Mouse (Mus musculus) stomach, postnatal 0 days (tissue): ENCODE measurements around the gene Peak1. TPM values are rescaled to one million over a fixed set of nuclear protein-coding genes. Genes with fewer than 3 reads are reported as not detected.

Experiments used
- ATAC-seq: fragments of 200-750 bp; cut with Nextera tagmentation; 2 replicates; pipeline ENCODE4 v1.8.0; 2017; ENCODE audit not compliant: low FRiP score, low TSS enrichment
- DNase-seq: peaks from one replicate; pipeline ENCODE4 v3.0.0-alpha.2; 2016; ENCODE audit warnings: low spot score
- H3K27ac ChIP-seq: fragments of 300-500 bp; sonication (generic); replicated peaks from 2 replicates; pipeline ENCODE4 v1.5.1; 2014; ENCODE audit warnings: mild to moderate bottlenecking, control low read depth
- H3K27me3 ChIP-seq: fragments of 300-500 bp; sonication (generic); 2 replicates; pipeline ENCODE4 v1.6.1; 2014; ENCODE audit warnings: low read length; ENCODE audit not compliant: control insufficient read depth, insufficient read depth
- H3K36me3 ChIP-seq: fragments of 300-500 bp; sonication (generic); 2 replicates; pipeline ENCODE4 v1.6.1; 2014; ENCODE audit warnings: low read length, mixed read lengths; ENCODE audit not compliant: control insufficient read depth, insufficient read depth
- H3K4me1 ChIP-seq: fragments of 300-500 bp; sonication (generic); replicated peaks from 2 replicates; pipeline ENCODE4 v1.6.1; 2014; ENCODE audit warnings: antibody characterized with exemption; ENCODE audit not compliant: control insufficient read depth, insufficient read depth
- H3K4me2 ChIP-seq: fragments of 300-500 bp; sonication (generic); replicated peaks from 2 replicates; pipeline ENCODE4 v1.6.1; 2014; ENCODE audit warnings: low read depth, mild to moderate bottlenecking, control low read depth, moderate library complexity
- H3K4me3 ChIP-seq: fragments of 300-500 bp; sonication (generic); 2 replicates; pipeline ENCODE4 v1.5.1; 2014; ENCODE audit warnings: low read depth, low read length, control low read depth
- H3K9ac ChIP-seq: fragments of 300-500 bp; sonication (generic); 2 replicates; pipeline ENCODE4 v1.6.1; 2014; ENCODE audit warnings: mild to moderate bottlenecking, low read length, control low read depth, mixed read lengths
- H3K9me3 ChIP-seq: fragments of 300-500 bp; sonication (generic); 2 replicates; pipeline ENCODE4 v1.6.1; 2016; ENCODE audit warnings: low read length; ENCODE audit not compliant: control insufficient read depth
- CTCF ChIP-seq: IDR thresholded peaks from 2 replicates; pipeline ENCODE4 v1.5.1; 2016; ENCODE audit warnings: antibody characterized with exemption, low read depth, mild to moderate bottlenecking, moderate library complexity
- EP300 ChIP-seq: optimal IDR thresholded peaks from 2 replicates; pipeline ENCODE3; 2016; ENCODE audit warnings: antibody characterized with exemption
- WGBS: fragments of 180-500 bp; shearing (Covaris S2); extraction: QIAGEN DNeasy Blood & Tissue Kit; methylation state at CpG from one replicate; pipeline ENCODE4 v1.1.7; 2014; 5-methylcytosine and 5-hydroxymethylcytosine counted together
- polyA plus RNA-seq: library from polyadenylated mRNA; unstranded; fragments of >200 nt; fragmentation: Nextera tagmentation; extraction: Ambion mirVana; gene quantifications from 2 replicates; pipeline ENCODE4 v1.2.1, GENCODE M21; 2015

The Peak1 gene
- polyA plus RNA-seq, 1 experiment from 2014 or later = 4.5 TPM

DNA sequence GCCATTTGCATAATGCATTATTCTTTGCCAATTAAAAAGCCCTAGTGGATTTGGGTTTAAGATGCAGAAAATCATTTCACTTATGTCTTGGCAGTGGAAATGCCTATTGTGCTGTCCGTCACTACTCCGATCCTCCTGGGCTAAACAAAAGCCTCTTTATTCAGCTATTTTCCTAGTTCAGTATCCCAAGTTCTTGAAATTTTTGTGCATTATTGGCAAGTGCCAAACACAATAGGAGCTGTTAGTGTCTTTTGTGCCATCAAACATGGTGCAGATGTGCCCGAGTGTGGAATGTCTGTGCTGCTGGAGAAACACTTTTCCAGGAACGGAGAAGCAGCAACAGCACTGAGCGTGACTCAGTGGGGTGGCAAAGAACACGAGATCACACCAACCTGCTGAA lies 250.2 kb downstream of the Peak1 start:
- Histone ChIP-seq H3K27ac (no peak overlapping the region), H3K4me1 (no peaks in the 10 kb centered on the region), H3K36me3 (no peaks in the 10 kb centered on the region), H3K4me3 (no peak overlapping the region), H3K27me3 (no peaks in the 10 kb centered on the region), H3K4me2 (no peak overlapping the region), H3K9me3 (no peaks in the 10 kb centered on the region), H3K9ac (no peak overlapping the region)
- TF ChIP-seq EP300 = no peak
- TF ChIP-seq CTCF = no peak
- DNase-seq (no peak), ATAC-seq (no peak)
- 68% methylated on average over 6 of the region's 6 CpGs for WGBS

DNA sequence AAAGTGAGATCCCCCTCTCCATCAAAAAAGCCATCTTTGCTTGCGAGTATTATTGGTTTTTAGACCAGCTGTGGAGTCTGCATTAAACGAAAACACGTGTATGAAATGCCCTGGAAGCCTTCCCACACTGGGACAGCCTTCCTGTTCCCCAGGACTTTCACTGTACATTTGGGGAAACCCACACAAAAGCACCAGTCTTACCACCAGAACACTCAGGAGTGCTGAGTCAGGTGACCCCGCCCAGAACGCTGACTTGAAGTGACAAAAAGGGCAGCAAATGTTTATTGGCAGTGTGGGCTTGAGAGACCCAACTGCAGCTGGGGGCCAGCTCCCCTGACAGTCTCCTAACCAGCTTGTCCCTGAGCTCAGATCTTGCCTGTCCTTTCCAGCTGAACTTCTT lies 251.7 kb downstream of the Peak1 start:
- no peaks in the 10 kb centered on the region for H3K9me3 ChIP-seq
- no peak for ATAC-seq
- no peaks in the 10 kb centered on the region for H3K4me1 ChIP-seq
- 34% methylated on average over 5 of the region's 5 CpGs for WGBS
- no peaks in the 10 kb centered on the region for H3K27me3 ChIP-seq
- no peak for DNase-seq
- no peak overlapping the region for H3K4me3 ChIP-seq
- H3K27ac ChIP-seq = no peak overlapping the region
- H3K9ac ChIP-seq = no peak overlapping the region
- TF ChIP-seq EP300 = no peak
- TF ChIP-seq CTCF = no peak
- H3K4me2 ChIP-seq = no peak overlapping the region
- no peaks in the 10 kb centered on the region for H3K36me3 ChIP-seq

DNA sequence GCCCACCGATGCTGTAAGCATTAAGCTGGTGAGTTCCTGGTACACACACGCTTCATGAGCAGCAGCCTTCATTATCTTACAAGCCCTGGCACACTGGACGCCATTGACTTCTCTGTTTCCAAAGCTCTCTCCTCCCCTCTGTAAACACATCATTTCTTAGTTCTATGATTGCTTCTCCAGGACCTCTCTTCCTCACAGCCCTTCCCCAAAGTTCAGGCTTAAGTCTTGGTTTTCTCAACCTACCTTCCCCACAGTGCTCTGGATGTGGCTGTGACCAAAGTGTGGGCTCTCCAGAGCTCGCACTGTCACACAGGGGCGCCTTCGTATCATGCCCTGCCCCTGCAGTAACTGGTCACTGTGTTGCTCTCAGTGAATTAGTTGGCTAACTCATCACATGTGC lies 252.5 kb downstream of the Peak1 start, which contains the start of gene Tspan3:
Tspan3 (minus strand) TSS at position 101 of the 400 bp plus-strand sequence.
- no peak within 1 kb of the TSS for H3K4me2 ChIP-seq
- 89% methylated on average over 6 of the region's 6 CpGs for WGBS
- ATAC-seq (no peak), DNase-seq (no peak)
- no peaks in the 10 kb centered on the region for H3K9me3 ChIP-seq
- H3K4me1 ChIP-seq = no peaks in the 10 kb centered on the region
- TF ChIP-seq CTCF (no peak), EP300 (no peak)
- no peak within 1 kb of the TSS for H3K4me3 ChIP-seq
- H3K36me3 ChIP-seq = no peaks in the 10 kb centered on the region
- H3K27me3 ChIP-seq = no peaks in the 10 kb centered on the region
- H3K27ac ChIP-seq = no peak within 1 kb of the TSS
- no peak within 1 kb of the TSS for H3K9ac ChIP-seq

DNA sequence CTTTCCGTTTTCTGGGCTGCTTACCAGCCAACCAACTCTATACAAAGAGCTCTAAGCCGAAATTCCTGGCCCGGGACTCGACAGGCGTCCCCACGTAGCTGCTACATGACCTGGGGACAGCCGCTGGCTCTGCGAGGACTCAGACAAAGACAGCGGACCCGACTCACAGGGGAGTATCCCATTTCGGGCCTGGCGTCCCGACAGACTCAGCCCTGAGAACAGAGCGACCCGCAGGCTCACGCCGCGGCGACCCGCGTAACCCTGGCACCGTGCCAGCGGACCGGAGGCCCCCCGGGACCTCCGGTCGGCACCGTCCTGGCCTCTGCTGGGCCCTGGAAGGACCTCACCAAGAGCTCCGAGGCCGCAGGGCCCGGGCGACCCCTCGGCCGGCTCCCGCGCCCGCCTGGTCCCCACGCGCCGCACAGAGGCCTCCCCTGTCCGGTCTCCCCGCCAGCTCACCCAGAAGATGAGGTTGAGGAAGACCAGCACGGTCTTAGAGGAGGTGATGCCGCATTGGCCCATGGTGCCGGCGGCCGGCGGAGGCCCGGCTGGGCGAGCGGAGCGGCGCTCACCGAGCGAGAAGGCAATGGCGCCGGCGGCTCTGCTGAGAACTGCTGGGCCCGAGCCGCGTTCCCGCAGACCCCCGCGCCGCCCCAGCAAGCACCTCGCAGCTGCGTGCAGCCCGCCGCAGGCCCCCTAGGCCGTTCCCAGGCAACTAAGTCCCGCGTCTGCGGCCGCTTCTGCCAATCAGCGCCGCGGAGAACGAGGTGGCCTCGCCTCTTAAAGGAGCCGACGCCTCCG lies 257.3 kb downstream of the Peak1 start:
- Histone ChIP-seq H3K4me3 (peak overlapping the region; percentile 99), H3K4me1 (no peaks in the 10 kb centered on the region), H3K9ac (peak overlapping the region; percentile 95), H3K27me3 (no peaks in the 10 kb centered on the region), H3K27ac (peak overlapping the region; percentile 95), H3K36me3 (no peaks in the 10 kb centered on the region), H3K9me3 (no peaks in the 10 kb centered on the region), H3K4me2 (peak overlapping the region; percentile 66)
- peak; percentile 90 for DNase-seq
- ATAC-seq = peak; percentile 94
- under 1% methylated on average over 80 of the region's 82 CpGs for WGBS
- TF ChIP-seq CTCF (no peak), EP300 (no peak)

DNA sequence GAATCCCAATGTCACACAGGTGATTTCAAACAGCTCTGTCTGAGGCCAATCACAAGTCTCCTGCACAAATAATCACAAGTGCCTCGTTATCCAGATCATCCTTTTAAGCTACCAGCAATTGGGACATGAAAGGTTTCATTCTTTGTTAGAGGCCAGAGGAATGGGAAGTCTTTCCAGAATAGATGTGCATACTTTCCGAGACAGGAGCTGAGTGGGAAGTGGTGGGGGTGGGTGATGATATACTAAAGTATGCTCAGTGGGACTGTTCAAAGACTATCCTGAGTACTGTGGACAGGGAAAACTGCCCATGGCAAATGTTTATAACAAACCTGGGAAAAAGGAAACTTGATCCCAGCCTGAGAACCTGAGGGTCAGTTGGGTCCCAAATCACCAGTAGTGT lies 258.4 kb downstream of the Peak1 start:
- no peaks in the 10 kb centered on the region for H3K36me3 ChIP-seq
- DNase-seq (no peak), ATAC-seq (no peak)
- H3K4me2 ChIP-seq = peak overlapping the region; percentile 66
- no peaks in the 10 kb centered on the region for H3K4me1 ChIP-seq
- no peak overlapping the region for H3K9ac ChIP-seq
- TF ChIP-seq CTCF (no peak), EP300 (no peak)
- 20% methylated on average over 2 of the region's 2 CpGs for WGBS
- no peaks in the 10 kb centered on the region for H3K27me3 ChIP-seq
- peak overlapping the region; percentile 99 for H3K4me3 ChIP-seq
- no peaks in the 10 kb centered on the region for H3K9me3 ChIP-seq
- no peak overlapping the region for H3K27ac ChIP-seq

DNA sequence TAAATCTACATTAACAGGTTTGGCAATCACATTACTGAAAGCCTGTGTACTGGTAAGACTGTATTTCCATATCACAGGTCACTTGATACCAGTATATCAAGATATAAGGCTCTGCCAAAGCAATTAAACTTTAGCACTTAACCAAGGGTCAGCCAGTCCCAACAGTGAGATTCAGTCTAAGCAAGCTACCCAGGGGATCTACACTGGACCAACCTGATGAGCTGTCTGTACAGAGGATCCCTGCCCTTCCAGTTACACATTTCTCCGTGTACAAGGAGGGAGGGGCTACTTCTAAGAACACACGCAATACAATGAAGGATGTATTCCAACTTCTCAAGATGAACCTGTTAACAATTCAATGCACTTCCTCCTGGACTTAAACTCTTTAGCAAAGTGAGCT lies 259.8 kb downstream of the Peak1 start:
- no peak overlapping the region for H3K27ac ChIP-seq
- H3K4me3 ChIP-seq = no peak overlapping the region
- no peaks in the 10 kb centered on the region for H3K4me1 ChIP-seq
- TF ChIP-seq EP300 (no peak), CTCF (no peak)
- no peaks in the 10 kb centered on the region for H3K9me3 ChIP-seq
- H3K27me3 ChIP-seq = no peaks in the 10 kb centered on the region
- no peaks in the 10 kb centered on the region for H3K36me3 ChIP-seq
- DNase-seq (no peak), ATAC-seq (peak; percentile 59; the same call in 1 of the 2 replicates)
- no peak overlapping the region for H3K4me2 ChIP-seq
- H3K9ac ChIP-seq = no peak overlapping the region
- WGBS = 33% methylated on average over 2 of the region's 2 CpGs
